Mouse (Mus musculus) thymus, postnatal 25 days (tissue): ENCODE data around the gene Cox6a1.
A peak's percentile ranks its signal among the peaks of the same experiment; 100 is the strongest.
"Not testable (repeated sequence)": the region's sequence is repeated elsewhere in the genome, so short reads cannot be mapped to it uniquely, and the experiment has no call there.

Source experiments
- DNase-seq: peaks from one replicate; pipeline ENCODE4 v3.0.0; 2022

Gene Cox6a1

DNA sequence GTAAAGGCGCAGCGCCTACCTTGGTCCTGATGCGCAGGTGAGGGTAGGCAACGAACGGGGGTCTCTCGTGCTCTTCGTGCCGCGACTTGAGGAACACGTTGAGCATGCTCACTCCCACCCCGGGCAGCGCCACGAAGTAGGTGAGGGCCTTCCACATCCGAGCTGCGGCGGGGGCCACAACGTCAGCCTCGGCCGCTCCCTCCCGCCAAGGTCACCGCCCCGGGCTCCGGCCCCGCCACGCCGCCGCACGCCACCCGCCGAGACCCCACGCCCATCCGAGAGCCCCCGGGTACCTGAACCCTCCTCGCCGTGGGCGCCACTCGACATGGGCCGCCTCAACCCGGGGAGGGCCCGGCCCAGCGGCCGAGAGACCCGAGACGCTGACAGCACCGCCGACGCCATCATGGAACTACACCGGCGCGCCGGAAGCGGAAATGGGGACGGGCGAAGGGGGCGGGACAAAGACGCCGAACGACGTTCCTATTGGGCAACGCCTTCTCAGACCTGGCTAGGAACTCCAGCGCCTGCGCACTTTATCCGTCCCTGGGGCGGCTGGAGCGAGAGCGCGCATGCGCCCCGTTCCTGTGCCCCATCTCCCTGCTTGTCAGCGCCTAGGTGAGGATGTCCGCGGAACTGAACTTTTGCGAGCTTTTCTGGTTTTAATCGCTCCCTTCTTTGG, at the start of gene Cox6a1:
TSS of gene Cox6a1 (minus strand) at position 436 of the 679 bp plus-strand sequence.
- DNase-seq = peak; percentile 98

DNA sequence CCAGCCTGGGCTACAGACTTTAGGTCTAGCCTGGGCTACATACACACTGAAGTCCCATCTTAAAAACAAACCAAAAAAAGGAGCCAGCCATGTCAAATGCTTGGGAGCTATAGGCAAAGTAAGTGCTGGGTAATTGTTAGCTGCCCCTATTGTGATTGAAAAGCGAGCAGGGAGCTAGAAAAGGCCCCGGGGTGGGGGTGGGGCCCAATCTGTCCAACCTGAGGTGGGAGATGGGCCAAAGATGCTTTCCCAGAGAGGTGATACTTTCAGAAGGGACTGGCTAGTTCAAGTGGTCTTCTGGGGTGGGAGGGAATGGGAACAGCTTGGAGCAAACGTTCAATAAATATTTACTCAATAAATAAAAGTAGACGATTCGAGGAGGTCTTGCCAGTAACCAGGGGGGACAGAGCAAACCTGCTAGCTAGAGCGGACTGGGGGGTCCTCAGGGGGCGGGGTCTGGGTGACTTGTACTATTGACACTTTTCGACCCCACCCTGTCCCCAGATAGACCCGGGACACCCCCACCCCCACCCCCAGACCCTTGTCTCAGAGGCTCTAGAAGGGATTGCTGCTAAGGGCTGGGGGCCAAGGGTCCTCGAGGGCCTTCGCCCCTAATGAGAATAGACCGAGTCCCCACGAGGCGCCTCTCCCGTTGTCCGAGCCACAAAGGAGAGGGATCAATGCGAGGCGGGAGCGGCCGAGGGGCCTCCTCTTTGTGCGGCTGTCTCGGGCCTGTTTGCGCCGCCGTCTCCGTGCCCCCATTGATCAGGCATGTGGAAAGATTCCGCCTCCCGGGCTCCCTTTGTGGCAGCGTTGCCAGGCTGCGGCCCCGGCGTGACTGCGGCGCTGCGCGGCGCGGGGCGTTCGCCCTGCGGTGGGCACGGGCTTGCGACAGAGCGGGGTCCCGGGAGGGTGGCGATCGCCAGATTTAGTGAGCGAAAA, 49.3 kb upstream of the Cox6a1 start:
- DNase-seq = no peak

DNA sequence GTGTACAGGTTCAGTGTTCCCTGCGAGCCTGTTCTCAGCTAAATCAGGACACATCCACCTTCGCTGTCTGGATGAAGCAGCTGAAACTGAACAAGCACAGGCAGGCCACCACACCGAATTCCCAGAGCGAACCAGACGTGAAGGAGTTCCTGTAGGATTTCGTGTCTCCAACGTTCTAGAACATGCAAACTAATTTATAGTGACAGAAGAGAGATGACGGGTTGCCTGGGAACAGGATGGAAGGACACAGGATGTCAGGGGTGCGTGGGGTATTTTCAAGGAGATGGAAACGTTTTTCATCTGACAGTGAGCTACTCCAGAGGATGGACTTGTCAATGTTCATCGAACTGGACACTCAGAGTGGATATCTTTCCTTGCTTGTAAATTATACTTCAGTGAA, 47.9 kb upstream of the Cox6a1 start:
- no peak for DNase-seq

DNA sequence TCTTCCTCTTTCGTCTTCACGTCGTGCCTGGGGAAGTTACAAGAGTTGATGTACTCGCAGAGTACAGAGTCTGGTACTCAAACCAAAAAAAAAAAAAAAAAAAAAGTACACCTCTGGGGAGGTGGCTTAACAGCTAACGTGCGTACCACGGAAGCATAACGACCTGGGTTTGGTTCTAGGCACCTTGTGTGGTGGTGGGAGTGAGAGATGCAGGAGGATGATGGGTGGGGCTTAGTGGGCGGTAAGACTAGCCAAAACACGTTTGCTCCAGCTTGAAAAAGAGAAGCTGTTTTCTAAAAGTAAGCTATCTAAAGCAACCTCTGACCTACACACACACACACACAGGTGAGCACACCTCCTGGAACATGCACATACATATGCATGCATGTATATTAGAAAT, 46.1 kb upstream of the Cox6a1 start:
- DNase-seq = no peak

DNA sequence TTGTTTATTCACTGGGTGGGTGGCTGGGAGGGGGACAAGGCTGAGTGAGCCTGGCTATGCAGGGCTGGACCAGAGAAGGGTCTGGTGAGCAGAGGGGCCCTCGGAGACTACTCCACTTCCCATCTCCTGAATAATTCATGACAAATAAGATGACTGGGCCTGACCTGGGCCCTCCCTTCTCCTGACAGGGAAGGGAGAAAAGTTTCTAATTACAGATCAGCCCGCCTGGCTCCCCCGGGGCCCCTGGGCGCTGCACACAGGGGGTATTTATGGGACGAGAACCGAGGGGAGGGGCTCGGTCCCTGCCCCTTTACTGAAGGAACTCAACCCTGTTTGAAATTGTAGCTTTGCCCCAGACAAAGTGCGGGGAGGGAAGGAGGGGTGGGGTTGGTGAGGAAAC, 45.4 kb upstream of the Cox6a1 start:
- DNase-seq = no peak

DNA sequence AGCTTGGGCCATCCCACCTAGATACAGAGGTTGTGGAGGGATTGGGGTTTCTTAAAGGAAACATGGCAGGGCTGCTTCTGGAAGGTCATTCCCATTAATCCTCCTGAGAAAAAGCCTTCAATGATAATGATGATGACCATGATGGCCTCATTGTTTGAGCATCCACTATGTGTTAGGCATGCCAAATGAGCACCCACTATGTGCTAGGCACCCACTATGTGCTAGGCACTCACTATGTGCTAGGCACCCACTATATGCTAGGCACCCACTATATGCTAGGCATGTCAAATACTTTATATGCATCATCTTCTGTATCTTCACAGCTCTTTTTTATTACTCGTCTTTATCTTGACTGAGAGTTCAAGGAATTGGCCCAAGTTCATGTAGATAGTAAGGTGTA, 44.2 kb upstream of the Cox6a1 start:
- DNase-seq = no peak

DNA sequence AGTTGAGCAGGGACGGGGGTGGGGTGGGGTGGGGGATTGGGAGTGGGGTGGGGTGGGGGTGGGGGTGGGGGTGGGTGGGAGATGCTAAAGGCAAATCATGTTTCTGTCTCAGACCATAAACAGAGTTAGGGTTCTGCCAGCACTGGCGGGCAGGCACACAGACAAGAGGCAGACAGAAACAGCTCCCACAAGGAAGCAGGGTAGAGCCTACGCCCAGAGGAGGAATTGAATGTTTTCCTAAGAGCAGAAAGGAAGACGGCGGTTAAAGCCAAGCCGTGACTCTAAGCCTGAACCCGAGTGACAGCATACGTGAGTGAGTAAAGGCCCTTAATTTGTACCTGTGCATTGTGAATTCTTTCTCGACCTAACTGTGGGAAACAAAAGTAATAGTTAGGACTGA, 43.2 kb upstream of the Cox6a1 start:
- no peak for DNase-seq

DNA sequence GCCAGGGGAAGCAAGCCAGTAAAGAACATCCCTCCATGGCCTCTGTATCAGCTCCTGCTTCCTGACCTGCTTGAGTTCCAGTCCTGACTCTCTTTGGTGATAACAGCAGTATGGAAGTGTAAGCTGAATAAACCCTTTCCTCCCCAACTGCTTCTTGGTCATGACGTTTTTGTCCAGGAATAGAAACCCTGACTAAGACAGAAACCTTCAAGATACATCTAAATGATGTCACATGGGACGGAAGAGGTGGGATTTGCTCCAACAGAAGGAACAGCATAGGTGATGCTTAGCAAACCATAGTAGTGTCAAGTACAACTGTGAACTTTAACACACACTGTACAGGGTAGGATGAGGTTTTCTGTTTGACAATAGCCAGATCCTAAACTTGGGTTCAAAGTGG, 30.1 kb upstream of the Cox6a1 start:
- DNase-seq = not testable (repeated sequence)

DNA sequence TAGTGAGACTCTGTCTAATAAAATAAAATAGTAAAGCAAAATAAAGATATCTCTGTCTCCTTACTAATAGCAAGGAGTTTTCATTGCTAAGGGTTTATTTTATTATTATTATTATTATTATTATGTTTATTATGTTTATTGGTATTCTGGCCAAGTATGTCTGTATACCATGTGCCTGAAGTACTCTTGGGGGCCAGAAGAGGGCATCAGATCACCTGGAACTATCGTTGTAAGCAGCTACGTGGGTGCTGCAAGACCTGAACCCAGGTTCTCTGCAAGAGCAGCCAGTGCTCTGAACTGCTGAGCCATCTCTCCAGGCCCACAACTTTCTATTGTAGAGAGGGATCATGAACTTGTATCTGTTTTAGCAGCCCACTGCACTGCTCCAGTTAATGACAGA, 26.7 kb upstream of the Cox6a1 start:
- DNase-seq = no peak

DNA sequence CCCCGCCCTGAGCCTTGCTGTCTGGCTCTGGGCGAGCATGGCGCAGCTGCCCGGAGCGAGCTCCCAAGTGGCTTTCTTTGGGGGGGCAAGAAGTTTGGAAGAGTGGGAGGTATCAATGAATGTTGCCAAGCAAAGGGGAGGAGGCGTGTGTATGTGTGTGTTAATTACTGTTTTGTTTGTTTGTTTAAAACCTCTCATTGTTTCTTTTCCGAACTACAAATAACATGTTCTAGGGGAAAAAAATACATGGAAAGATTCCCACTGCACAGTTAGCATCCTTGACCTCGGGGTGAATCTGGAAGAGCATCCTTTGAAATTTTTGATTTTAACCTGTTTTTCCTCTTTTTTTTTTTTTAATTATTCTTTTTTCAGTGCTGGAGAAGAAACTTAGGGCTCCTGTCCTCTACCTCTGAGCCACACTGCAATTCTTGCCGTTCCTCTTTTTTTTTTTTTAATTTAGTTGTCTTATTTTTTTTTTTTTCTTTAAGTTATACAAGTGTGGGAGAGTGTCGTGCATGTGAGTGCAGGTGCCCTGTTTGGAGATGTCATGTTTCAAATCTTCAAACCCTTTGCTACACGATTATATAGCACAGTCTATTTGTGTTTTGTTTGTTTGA, 25.5 kb upstream of the Cox6a1 start:
- DNase-seq = no peak

DNA sequence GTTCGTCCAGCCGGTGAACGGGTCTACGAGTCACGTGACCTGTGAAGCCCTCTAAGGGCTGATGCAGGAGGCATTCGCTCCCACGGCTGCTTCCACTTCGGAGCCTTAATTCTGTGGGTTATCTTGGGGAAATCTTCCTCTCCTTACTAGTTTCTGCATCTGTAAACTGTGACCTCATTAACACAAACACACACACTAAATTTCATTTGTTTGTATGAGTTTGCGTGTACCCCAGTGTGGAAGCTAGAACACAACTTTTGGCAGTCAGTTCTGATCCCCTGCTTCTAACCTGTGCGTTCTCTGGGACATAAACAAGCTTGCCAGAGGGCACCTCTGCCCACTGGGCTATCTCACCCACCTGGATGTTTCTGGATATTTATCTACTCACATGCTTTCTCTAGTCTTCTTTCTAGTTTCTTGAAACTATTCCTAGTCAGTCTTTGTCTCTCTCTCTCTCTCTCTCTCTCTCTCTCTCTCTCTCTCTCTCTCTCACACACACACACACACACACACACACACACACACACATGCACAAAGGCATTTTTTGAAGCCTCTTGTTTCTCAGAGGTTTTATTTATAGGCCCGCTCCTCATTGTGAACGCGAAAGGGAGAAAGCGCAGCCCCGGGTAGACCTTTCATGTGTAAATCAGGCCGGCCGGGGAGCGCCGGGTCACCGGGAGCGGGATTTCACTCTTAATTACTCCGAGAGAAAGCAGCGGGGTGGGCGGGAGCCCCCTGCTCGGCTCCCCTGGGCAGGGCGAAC, 24.8 kb upstream of the Cox6a1 start:
- DNase-seq = no peak

DNA sequence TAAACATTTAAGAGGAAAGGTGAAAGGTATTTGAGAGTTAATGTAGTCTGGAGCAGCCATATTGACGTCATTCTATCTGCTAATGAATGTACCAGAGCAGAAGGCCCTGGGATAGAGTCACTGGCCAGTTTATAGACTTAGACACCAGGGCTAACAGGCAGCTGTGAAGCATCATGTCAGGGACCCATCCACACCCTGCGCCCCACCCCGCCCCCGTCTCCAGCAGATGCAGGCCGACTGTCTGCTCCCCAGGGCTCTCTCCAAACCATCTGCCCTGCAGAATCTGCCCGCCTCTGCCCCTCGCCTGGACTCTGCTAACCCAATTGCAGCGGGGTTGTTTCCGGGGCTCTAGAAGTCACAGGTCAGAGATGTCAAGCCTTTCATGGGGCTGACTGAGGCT, 23.0 kb upstream of the Cox6a1 start:
- no peak for DNase-seq

DNA sequence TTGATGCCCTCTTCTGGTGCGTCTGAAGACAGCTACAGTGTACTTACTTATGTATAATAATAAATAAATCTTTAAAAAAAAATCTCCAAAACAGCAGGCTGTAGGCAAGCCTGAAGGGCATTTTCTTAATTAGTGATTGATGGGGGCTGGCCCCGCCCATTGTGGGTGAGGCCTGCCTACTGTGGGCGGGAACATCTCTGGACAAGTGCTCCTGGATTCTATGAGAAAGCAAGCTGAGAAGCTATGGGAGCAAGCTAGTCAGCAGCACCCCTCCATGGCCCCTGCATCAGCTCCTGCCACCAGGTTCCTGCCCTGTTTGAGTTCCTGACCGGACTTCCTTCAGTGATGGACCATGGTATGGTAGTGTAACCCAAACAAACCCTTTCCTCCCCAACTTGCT, 16.0 kb upstream of the Cox6a1 start:
- DNase-seq = no peak

DNA sequence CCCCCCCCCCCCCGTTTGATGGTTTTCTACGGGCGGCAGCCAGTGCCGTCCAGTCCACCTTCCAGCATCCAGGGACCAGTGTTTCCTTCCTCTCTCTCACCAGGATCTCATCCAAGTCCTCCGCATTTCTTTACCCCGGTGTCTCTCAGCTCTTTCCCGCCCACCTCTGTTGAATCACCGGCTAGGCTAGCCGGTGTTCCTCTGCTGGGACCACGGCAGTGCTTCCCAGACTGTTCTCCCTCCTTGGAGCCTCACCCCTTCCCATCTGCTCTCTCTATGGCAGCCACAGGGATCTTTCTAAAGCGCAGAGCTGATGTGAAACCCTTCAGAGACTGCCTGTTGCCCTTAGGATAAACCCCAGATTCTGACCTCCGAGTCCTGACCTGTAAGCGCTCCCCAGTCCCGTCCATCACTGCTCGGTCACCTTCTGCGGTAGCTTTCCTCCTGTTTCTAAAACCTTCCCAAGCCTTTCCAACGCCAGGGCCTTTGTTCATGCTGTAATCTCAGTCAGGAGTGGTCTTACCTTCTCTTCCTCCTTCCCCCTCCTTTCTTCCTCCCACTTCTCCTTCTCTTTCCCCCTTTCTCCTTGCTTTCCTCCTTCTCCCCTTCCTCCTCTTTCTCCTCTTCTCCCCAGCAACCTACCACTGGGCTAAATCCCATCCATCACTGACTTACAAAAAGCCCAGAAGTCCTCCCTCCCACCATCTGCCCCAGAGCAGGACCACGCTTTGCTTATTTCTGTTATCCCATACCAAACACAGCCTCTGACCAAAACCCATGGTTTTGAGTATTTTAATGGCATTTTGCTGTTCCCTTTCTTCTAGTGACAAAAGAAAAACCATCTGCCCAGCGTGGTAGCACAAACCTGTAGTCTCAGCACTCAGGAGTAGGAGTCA, 14.3 kb upstream of the Cox6a1 start:
- no peak for DNase-seq

DNA sequence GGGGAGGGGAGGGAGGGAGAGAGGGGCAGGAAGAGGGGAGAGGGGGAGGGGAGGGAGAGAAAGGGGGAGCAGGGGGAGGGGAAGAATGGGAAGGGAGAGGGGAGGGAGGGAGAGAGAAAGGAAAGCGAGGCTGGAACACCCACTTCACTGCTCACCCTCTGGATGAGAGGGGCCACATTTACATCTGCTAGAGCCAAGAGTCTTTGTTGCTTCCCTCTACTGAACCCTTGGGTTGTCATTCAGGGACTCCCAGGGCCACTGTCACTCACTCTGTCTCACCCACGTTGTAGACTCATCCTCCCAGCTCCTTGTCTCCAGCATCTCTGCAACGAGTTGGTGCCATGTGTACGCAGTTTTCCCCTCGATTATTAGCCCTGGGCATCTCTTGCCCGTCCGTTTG, 13.4 kb upstream of the Cox6a1 start:
- DNase-seq = no peak

DNA sequence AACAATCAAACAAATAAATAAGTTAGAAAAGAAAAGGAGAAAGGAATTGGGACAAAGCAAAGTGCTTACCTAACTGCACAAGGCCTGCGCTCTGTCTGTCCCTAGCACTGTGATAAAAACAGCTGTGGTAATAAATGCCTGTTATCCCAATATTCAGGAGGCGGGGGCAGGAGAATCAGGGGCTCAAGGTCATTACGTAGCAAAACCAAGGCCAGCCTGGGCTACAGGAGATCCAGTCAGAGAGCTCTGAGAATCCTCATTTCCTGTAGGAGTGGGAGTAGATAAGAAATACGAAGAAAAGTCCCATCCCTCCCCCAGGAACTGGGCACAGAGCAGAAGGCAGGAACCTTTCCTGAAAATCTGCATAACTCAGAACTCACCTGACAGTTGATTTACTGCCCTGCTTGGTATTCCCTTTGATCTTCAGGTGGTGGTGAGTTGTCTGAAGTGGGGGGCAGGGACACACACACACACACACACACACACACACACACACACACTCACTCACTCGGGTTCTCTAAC, 11.1 kb upstream of the Cox6a1 start:
- no peak for DNase-seq

DNA sequence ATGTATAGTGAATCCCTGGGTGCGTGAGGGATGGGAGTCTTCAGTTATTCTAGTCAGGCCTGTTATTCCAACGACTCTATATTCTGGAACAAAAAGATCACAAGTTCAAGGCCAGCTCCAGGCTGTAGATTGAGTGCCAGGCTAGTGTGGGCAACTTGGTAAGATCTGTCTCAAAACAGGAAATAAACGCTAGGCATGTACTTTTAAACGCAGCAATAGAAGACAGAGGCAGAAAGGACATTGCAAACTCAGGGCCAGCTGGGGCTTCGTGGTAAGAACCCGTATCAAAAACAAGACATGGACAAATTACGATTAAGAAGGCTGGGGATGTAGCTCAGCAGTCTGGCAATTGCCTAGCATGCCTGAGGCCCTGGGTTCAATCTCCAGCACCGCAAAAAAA, 10.7 kb upstream of the Cox6a1 start:
- no peak for DNase-seq

DNA sequence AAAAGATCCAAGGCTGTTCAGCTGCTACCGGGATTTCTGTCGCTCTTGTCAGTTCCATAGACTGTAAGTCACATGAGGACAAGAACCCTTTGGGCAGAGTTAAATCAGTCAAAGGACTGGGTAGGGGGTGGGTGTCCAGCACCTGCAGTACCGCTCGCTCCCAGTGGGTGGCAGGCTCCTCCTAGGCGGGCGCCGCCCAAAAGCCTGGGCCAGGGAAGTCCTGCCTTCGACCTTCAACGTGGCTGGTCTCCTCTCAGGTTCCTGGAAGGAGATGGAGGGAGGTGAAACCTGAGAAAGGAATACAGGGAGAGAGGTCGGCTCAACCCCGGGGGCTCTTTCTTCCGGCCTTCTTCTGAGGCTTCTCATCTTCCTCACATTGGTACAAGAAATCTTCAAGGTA, 10.1 kb upstream of the Cox6a1 start:
- DNase-seq = peak; percentile 83

DNA sequence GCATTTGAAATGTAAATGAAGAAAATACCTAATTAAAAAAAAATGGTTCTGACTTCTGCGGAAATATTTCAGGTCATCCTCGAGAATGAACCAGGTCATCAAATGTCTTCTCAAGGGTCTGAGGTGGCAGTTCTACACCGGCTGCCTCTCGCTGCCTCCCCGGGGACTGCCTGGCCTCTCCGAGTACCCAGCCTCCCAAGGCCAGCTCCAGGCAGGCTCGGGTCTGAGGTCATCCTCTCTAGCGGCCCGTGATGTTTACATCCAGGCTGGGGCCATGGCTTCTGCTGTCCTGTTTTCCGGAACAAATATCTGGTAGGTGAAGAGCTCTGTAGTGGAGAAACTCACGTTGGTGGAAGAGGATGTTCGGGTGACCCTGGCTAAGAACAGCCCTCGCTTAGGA, 6.3 kb upstream of the Cox6a1 start:
- DNase-seq = no peak

DNA sequence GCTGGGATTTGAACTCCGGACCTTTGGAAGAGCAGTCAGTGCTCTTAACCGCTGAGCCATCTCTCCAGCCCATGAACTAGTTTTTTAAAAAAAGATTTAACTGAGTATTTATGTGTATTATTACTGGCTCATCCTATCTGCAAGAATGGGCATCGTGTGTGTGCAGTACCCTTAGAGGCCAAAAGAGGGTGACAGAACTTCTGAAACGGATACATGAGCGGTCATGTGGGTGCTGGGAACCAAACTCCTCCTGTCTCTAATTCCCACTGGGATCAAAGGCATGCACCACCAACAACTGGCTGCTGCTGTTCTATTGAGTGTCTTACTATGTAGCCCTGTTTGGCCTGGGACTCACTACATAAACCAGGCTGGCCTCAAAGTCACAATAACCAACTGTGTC, 2.6 kb upstream of the Cox6a1 start:
- DNase-seq = no peak

DNA sequence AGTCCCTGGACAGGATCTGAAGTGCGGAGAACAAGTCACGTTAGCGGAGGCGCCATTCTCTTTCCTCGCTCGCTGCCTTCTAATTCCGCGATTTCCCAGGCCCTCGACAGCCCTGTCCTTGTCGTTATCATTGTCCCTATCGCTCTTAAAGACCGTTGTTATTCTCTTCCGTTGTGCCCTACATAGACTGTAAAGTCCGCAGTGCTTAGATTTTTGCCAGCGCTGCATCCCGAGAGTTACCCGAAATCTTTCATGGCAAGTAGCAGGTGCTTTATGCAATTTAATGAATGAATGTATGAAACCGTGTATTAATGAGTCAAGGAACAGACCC, 409 bp upstream of the Cox6a1 start:
- no peak for DNase-seq

DNA sequence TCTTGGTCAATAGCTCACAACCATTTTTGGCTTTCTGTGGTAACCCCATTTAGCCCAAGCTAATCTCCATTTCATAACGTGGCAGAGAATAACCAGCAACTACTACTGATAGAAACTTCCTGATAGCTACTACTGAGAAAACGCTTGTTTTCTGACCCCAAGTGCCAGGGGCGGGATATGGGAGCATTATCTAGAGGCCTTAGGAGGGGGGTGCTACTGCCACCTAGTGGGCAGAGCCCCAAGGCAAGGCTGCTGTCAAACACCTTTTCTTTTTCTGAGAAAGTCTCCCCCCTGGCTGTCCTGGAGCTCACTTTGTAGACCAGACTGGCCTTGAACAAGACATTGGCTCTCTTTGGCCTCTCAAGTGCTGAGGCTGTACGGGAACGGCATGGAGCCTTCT, 1.2 kb downstream of the Cox6a1 start:
- peak; percentile 88 for DNase-seq
